Mouse (Mus musculus): Measurements from ENCODE around the gene Synm.

- TF ChIP-seq POLR2A (IDR thresholded peaks at IDR 0.05; ENCODE audit: control insufficient read depth, extremely low read depth, insufficient read depth, low read length, poor library complexity): no peak
- no peak for TF ChIP-seq CTCF (IDR thresholded peaks at IDR 0.05; ENCODE audit: borderline replicate concordance, control insufficient read depth, extremely low read depth, insufficient read depth, low read length, poor library complexity)
Measured at GRCm38 (mm10) chr7:67717520-67717919, 42.0 kb downstream of the Synm start.
